Mouse (Mus musculus) neutrophil, adult 5-6 weeks (primary cell): ENCODE measurements around the gene Urb1. TPM values are rescaled to one million over a fixed set of nuclear protein-coding genes. Genes with fewer than 3 reads are reported as not detected.

Experiments
- ATAC-seq: fragments of 151-379, 151-347 bp; 2 replicates; pipeline ENCODE4 v1.8.0; 2017; ENCODE audit warnings: mild to moderate bottlenecking, moderate TSS enrichment; ENCODE audit not compliant: insufficient number of reproducible peaks, poor library complexity, low FRiP score, severe bottlenecking; ENCODE audit errors: extremely low read depth
- total RNA-seq: library from RNA; stranded (forward); fragments of 200-1000 nt; gene quantifications from 2 replicates; pipeline ENCODE4 v1.2.3, GENCODE M21; 2017

Gene Urb1
- total RNA-seq, 1 experiment from 2014 or later, result 11.6 TPM

GRCm38 (mm10) chr16:90783302-90783701 lies 26.9 kb downstream of the Urb1 start:
- no peak for ATAC-seq

- no peak for ATAC-seq
Measured at GRCm38 (mm10) chr16:90779783-90780182, 30.4 kb downstream of the Urb1 start.

- ATAC-seq, result no peak
Measured at GRCm38 (mm10) chr16:90775946-90776520, 34.2 kb downstream of the Urb1 start.

- ATAC-seq, result no peak
Measured at GRCm38 (mm10) chr16:90774646-90775045, 35.6 kb downstream of the Urb1 start.

- ATAC-seq, result no peak
Measured at GRCm38 (mm10) chr16:90774216-90774615, 36.0 kb downstream of the Urb1 start.

GRCm38 (mm10) chr16:90766919-90767454 lies 43.2 kb downstream of the Urb1 start:
- no peak for ATAC-seq

- no peak for ATAC-seq
Measured at GRCm38 (mm10) chr16:90765195-90765877, 44.9 kb downstream of the Urb1 start.

- ATAC-seq, result no peak
Measured at GRCm38 (mm10) chr16:90760515-90760914, 49.7 kb downstream of the Urb1 start.

- ATAC-seq, result no peak
Measured at GRCm38 (mm10) chr16:90759335-90759734, 50.9 kb downstream of the Urb1 start.

GRCm38 (mm10) chr16:90753386-90753941 lies 56.7 kb downstream of the Urb1 start:
- ATAC-seq, result no peak

GRCm38 (mm10) chr16:90748169-90748568 lies 62.0 kb downstream of the Urb1 start:
- ATAC-seq, result no peak

- no peak for ATAC-seq
Measured at GRCm38 (mm10) chr16:90747143-90747542, 63.1 kb downstream of the Urb1 start.

GRCm38 (mm10) chr16:90738092-90738956 lies 71.9 kb downstream of the Urb1 start, which contains the start of gene Mrap:
Gene Mrap (plus strand): TSS chr16:90738207.
- no peak for ATAC-seq

- ATAC-seq, result no peak
Measured at GRCm38 (mm10) chr16:90736672-90737270, 73.4 kb downstream of the Urb1 start.

- no peak for ATAC-seq
Measured at GRCm38 (mm10) chr16:90735611-90736010, 74.6 kb downstream of the Urb1 start.

GRCm38 (mm10) chr16:90727233-90728115 lies 82.7 kb downstream of the Urb1 start, which contains the start of gene Mis18a:
Gene Mis18a (minus strand): TSS chr16:90727404.
- ATAC-seq, result peak; percentile 93

GRCm38 (mm10) chr16:90726600-90727227 lies 83.5 kb downstream of the Urb1 start:
- no peak; the same call in 1 of the 2 replicates for ATAC-seq
